ENCODE assay signal across 7 mouse cellular contexts in the genomic region with DNA sequence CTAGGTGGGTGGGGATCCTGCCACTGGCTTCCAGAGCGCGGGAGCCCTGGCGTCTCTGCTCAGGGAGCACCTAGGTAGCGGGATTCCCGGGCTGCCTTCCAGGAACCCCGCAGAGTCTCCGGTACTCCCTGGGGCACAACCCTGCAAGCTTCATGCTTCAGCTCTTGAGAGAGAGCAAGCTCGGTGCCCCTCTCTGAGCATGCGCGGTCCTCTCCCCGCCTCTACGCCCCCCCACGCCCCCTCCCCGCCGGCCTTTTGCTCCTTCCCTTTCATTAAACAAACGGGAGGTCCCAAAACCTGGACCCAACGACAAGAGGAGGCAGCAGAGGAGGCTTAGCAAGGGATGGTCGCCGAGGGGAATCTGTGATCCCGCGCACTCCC. TPM values are rescaled to one million over a fixed set of nuclear protein-coding genes. Genes with fewer than 3 reads are reported as not detected.
A peak's percentile ranks its signal among the peaks of the same experiment; 100 is the strongest.
DNase-seq lines count a peak whose midpoint lies in the region; ATAC-seq and TF ChIP-seq lines count a peak whose summit lies in the region.

A gene (plus strand): TSS at position 253 of the 381 bp plus-strand sequence.

- peak within 1 kb of the TSS; percentile 85 for H3K27ac ChIP-seq in forebrain, embryonic 10.5 days
- no peak within 1 kb of the TSS for H3K27ac ChIP-seq in intestine, embryonic 15.5 days
- peak within 1 kb of the TSS; percentile 87 for H3K27ac ChIP-seq in limb, embryonic 10.5 days

- H3K36me3 ChIP-seq in G1E (replicated peaks): no peaks in the 10 kb centered on the region
- H3K36me3 ChIP-seq in forebrain, embryonic 10.5 days (replicated peaks): no peaks in the 10 kb centered on the region
- H3K36me3 ChIP-seq in intestine, embryonic 15.5 days: no peaks in the 10 kb centered on the region
- no peaks in the 10 kb centered on the region for H3K36me3 ChIP-seq in limb, embryonic 10.5 days

- no peak for ATAC-seq in G1E (ENCODE audit: extremely low read depth, insufficient number of reproducible peaks, low FRiP score, poor library complexity, severe bottlenecking)
- peak; percentile 85 for ATAC-seq in intestine, embryonic 15.5 days

- no peaks in the 10 kb centered on the region for H3K4me1 ChIP-seq in G1E (ENCODE audit: insufficient read depth, low read depth, low read length)
- peaks cover 48% of the 10 kb centered on the region for H3K4me1 ChIP-seq in forebrain, embryonic 10.5 days
- H3K4me1 ChIP-seq in intestine, embryonic 15.5 days (replicated peaks): 0 out of 2 replicates have a peak, but pooled peaks cover 6% of the 10 kb centered on the region
- H3K4me1 ChIP-seq in limb, embryonic 10.5 days: peaks cover 28% of the 10 kb centered on the region

- no peaks in the 10 kb centered on the region; the same call in 1 of the 2 replicates for H3K27me3 ChIP-seq in G1E (ENCODE audit: insufficient read depth, low read length)
- H3K27me3 ChIP-seq in forebrain, embryonic 10.5 days (ENCODE audit: poor library complexity, severe bottlenecking): peaks cover 60% of the 10 kb centered on the region
- H3K27me3 ChIP-seq in intestine, embryonic 15.5 days (replicated peaks): no peaks in the 10 kb centered on the region
- peaks cover 36% of the 10 kb centered on the region for H3K27me3 ChIP-seq in limb, embryonic 10.5 days (ENCODE audit: low read depth, poor library complexity, severe bottlenecking)

- under 1% methylated on average over 21 of the region's 21 CpGs for WGBS in forebrain, embryonic 10.5 days
- 0% methylated on average over 21 of the region's 21 CpGs for WGBS in intestine, embryonic 15.5 days
- WGBS in limb, embryonic 10.5 days: under 1% methylated on average over 21 of the region's 21 CpGs

- peaks cover 29% of the 10 kb centered on the region for H3K9me3 ChIP-seq in G1E (replicated peaks)
- H3K9me3 ChIP-seq in forebrain, embryonic 10.5 days: no peaks in the 10 kb centered on the region
- no peaks in the 10 kb centered on the region for H3K9me3 ChIP-seq in intestine, embryonic 15.5 days
- H3K9me3 ChIP-seq in limb, embryonic 10.5 days (replicated peaks): no peaks in the 10 kb centered on the region

- TF ChIP-seq CTCF in G1E (IDR thresholded peaks at IDR 0.05; ENCODE audit: low read depth, low read length): no peak

- H3K4me2 ChIP-seq in intestine, embryonic 15.5 days (replicated peaks): peak within 1 kb of the TSS; percentile 87

- peak within 1 kb of the TSS; percentile 20; the same call in 1 of the 2 replicates for H3K4me3 ChIP-seq in G1E (ENCODE audit: low read depth, low read length)
- peak within 1 kb of the TSS; percentile 76 for H3K4me3 ChIP-seq in forebrain, embryonic 10.5 days
- peak within 1 kb of the TSS; percentile 51 for H3K4me3 ChIP-seq in intestine, embryonic 15.5 days (replicated peaks)
- H3K4me3 ChIP-seq in limb, embryonic 10.5 days: peak within 1 kb of the TSS; percentile 66

- no peak for DNase-seq in G1E (ENCODE audit: low spot score)
- peak; percentile 75 for DNase-seq in brain, adult 2 months (ENCODE audit: low read depth, low spot score)
- DNase-seq in forebrain, embryonic 10.5 days (ENCODE audit: extremely low spot score, low spot score): peak; percentile 79
- DNase-seq in limb, embryonic 10.5 days (ENCODE audit: low spot score): peak; percentile 84
- DNase-seq in ovary, postnatal 14 days (ENCODE audit: low spot score): peak; percentile 6
- DNase-seq in thymus, postnatal 10 days (ENCODE audit: low spot score in 2 of 2): no peak

- peak within 1 kb of the TSS; percentile 49 for H3K9ac ChIP-seq in intestine, embryonic 15.5 days

RNA-seq across cellular contexts. Expression of the gene that starts here (rescaled TPM):
- total RNA-seq in G1E (2014; fragmentation: Nextera tagmentation): not detected in 2 replicates
- 0.11 and 0.12 TPM in 2 replicates for total RNA-seq in G1E (2017)
- polyA plus RNA-seq in G1E (2012): not detected in 2 replicates
- 3.0 and 4.6 TPM in 2 replicates for polyA plus RNA-seq in forebrain, embryonic 10.5 days (2016; fragmentation: Nextera tagmentation; extraction: Ambion mirVana)
- 1.5 and 1.6 TPM in 2 replicates for polyA plus RNA-seq in intestine, embryonic 15.5 days (2015; fragmentation: Nextera tagmentation; extraction: Ambion mirVana)
- 1.4 and 2.9 TPM in 2 replicates for polyA plus RNA-seq in limb, embryonic 10.5 days (2016; fragmentation: Nextera tagmentation; extraction: Ambion mirVana)

Comparison
In these comparisons a context has a peak if more than half of its experiments do, and no peak if none do; other contexts are left out.
1. DNase-seq: peak in brain, adult 2 months (single experiment), forebrain, embryonic 10.5 days (single experiment), limb, embryonic 10.5 days (single experiment) and ovary, postnatal 14 days (single experiment); none in G1E (single experiment) and thymus, postnatal 10 days (0 of 2).
2. H3K4me3 ChIP-seq: peak in every context shown above with its lines; median percentile 76 in forebrain, embryonic 10.5 days; 66 in limb, embryonic 10.5 days; 51 in intestine, embryonic 15.5 days; 20 in G1E.